Mouse (Mus musculus) layer of hippocampus, postnatal 10 days (tissue): ENCODE measurements around the gene Trpd52l3. TPM values are rescaled to one million over a fixed set of nuclear protein-coding genes. Genes with fewer than 3 reads are reported as not detected.

Experiments
- DNase-seq, 2 experiments: peaks; one replicate each; pipeline ENCODE4 v3.0.0; 2021; ENCODE audit warnings: low spot score in 2 of 2
- total RNA-seq, 2 experiments: library from RNA; stranded (reverse); gene quantifications; 2 replicates each; pipeline ENCODE4 v1.2.3; 2021

The Trpd52l3 gene
- total RNA-seq, 2 experiments from 2014 or later: not detected

- no peak for DNase-seq
These were observed 25.6 kb downstream of the Trpd52l3 start for GRCm38 (mm10) chr19:30029002-30029710.

GRCm38 (mm10) chr19:30029894-30030635 is 26.5 kb downstream of the Trpd52l3 start, which contains the start of gene Uhrf2:
Uhrf2 (plus strand) TSS chr19:30030513.
- DNase-seq: peak; percentile 95 to 96

GRCm38 (mm10) chr19:30030636-30031467 is 27.3 kb downstream of the Trpd52l3 start:
- DNase-seq: peak; percentile 16 to 31

- DNase-seq: no peak
These were observed 27.9 kb downstream of the Trpd52l3 start for GRCm38 (mm10) chr19:30031468-30031931.

- no peak for DNase-seq
These were observed 28.6 kb downstream of the Trpd52l3 start for GRCm38 (mm10) chr19:30032206-30032605.

- DNase-seq: no peak
These were observed 31.8 kb downstream of the Trpd52l3 start for GRCm38 (mm10) chr19:30035361-30035760.

GRCm38 (mm10) chr19:30043691-30044090 is 40.1 kb downstream of the Trpd52l3 start:
- no peak for DNase-seq

- DNase-seq: no peak
These were observed 41.0 kb downstream of the Trpd52l3 start for GRCm38 (mm10) chr19:30044630-30045029.

- no peak for DNase-seq
These were observed 42.3 kb downstream of the Trpd52l3 start for GRCm38 (mm10) chr19:30045857-30046256.

- no peak for DNase-seq
These were observed 47.0 kb downstream of the Trpd52l3 start for GRCm38 (mm10) chr19:30050584-30050983.

- no peak for DNase-seq
These were observed 47.9 kb downstream of the Trpd52l3 start for GRCm38 (mm10) chr19:30051479-30051878.

GRCm38 (mm10) chr19:30054218-30054617 is 50.6 kb downstream of the Trpd52l3 start:
- no peak for DNase-seq

Other genes with a start within 250 kb of the Trpd52l3 start
- 10 to 100 TPM; 26.5 to 29.8 TPM for gene 9930021J03Rik, start 197.8 kb upstream of the Trpd52l3 start, total RNA-seq
- 10 to 100 TPM; 30.9 to 32.4 TPM for gene Ranbp6, start 190.8 kb upstream of the Trpd52l3 start, total RNA-seq
- gene Il33, start 78.7 kb upstream of the Trpd52l3 start, total RNA-seq: 10 to 100 TPM in 1 of 2 experiments, 1 to 10 TPM in 1; 8.3 to 11.4 TPM
- 10 to 100 TPM; 49.9 to 50.2 TPM for gene Uhrf2, start 26.7 kb downstream of the Trpd52l3 start, total RNA-seq
- 10 to 100 TPM; 22.6 to 24.5 TPM for gene Gldc, start 171.6 kb downstream of the Trpd52l3 start, total RNA-seq
- under 1 TPM in 1 of 2 experiments, not detected in 1; 0.34 TPM for gene Mbl2, start 229.2 kb downstream of the Trpd52l3 start, total RNA-seq